Mouse (Mus musculus): ENCODE data around the gene Bloc1s1.

Gene Bloc1s1

GRCm38 (mm10) chr10:128870341-128870740 is 53.5 kb downstream of the Bloc1s1 start:
- no peak for DNase-seq (ENCODE audit: low read depth in 1 of 2, low spot score in 2 of 2)
